Mouse (Mus musculus): Measurements from ENCODE around the gene Fyn.

DNA sequence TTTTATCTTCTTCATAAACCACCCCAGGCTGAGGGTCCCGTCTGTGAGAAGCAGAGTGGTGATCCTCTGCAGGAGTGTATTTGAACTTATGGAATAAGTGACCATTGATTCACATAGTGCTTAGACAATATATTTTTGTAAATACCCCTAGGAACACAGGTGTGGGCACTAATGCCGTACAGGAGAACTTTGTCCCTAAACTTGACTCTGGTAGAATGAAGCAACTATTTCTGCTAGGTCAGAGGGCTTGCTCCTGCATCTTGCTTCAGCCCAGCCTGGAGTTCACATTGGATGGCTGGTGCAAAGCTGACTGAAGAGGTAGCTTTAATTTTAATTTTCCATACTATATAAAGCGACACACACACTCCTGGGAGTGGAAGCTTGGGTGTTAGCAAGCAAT lies 119.9 kb downstream of the Fyn start:
- TF ChIP-seq POLR2A (IDR thresholded peaks at IDR 0.05; ENCODE audit: borderline replicate concordance, extremely low read depth, low read depth, low read length) (no peak), CTCF (IDR thresholded peaks at IDR 0.05; ENCODE audit: insufficient read depth, low read length) (no peak)

All from lung, adult 2 months (tissue).